Mouse (Mus musculus): Measurements from ENCODE around the gene Kmt5b. TPM values are rescaled to one million over a fixed set of nuclear protein-coding genes. Genes with fewer than 3 reads are reported as not detected.

Gene Kmt5b
- polyA plus RNA-seq, 1 experiment from 2014 or later, result 24.4 TPM

DNA sequence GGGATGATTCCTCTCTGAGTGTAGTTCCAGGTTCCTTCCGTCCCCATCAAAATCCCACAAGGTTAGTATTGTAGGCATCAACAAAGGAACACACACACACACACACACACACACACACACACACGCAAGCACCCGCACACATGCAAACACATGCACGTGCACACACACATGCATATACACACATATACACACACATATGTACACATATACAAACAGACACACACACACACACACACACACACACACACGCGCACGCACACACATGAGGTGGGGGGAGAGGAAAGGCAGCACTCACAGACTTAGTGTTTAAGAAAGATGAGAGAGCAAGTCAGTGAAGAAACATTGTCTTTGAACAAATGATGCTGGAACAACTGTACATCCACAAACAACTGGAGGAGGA is 23.9 kb upstream of the Kmt5b start:
- no peak for ATAC-seq (ENCODE audit: insufficient read depth, low FRiP score, low read depth)
- 79% methylated on average over 7 of the region's 7 CpGs for WGBS
- H3K9ac ChIP-seq, result no peak overlapping the region
- H3K27me3 ChIP-seq (replicated peaks), result no peaks in the 10 kb centered on the region
- no peaks in the 10 kb centered on the region for H3K9me3 ChIP-seq
- no peak overlapping the region for H3K27ac ChIP-seq
- no peaks in the 10 kb centered on the region for H3K36me3 ChIP-seq
- peak overlapping the region; percentile 74; the same call in 1 of the 2 replicates for H3K4me2 ChIP-seq
- no peaks in the 10 kb centered on the region; the same call in 1 of the 2 replicates for H3K4me1 ChIP-seq
- H3K4me3 ChIP-seq (replicated peaks), result no peak overlapping the region

DNA sequence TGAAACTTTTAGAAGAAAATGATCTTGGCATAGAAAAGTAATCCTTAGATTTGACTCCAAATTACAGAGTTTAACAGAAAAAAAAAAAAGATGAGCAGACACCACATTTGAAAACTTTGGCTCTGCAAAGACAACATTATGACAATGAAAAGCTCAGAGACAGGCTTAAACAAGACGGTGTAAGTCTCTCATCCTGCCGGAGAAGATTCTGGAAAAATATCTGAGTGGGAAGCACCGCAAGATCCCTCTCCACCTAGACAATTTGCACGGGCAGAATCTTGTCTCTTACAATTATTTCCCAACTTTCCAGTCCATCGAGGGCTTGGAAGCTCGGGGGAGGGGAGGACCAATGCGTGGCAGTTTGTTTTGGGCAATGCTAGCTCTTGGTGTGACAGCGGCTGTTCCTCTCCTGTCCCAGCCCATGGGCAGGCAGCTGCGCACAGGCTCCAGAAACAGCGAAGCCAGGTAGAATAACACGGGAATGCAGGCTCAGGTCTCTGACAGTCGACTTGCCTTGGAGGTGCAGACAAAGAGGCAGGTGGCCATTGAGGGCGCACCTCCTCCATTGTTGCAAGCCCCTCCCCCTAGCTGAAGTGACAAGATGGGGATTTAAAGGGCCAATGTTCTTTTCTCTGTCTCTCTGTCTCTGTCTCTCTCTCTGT is 23.2 kb upstream of the Kmt5b start:
- no peaks in the 10 kb centered on the region for H3K36me3 ChIP-seq
- H3K9me3 ChIP-seq, result no peaks in the 10 kb centered on the region
- H3K27me3 ChIP-seq (replicated peaks), result no peaks in the 10 kb centered on the region
- 0 out of 2 replicates have a peak, but pooled peaks have one; percentile 53 for ATAC-seq (ENCODE audit: insufficient read depth, low FRiP score, low read depth)
- no peaks in the 10 kb centered on the region; the same call in 1 of the 2 replicates for H3K4me1 ChIP-seq
- H3K4me2 ChIP-seq, result peak overlapping the region; percentile 74
- 4% methylated on average over 13 of the region's 13 CpGs for WGBS
- peak overlapping the region; percentile 53 for H3K4me3 ChIP-seq (replicated peaks)
- H3K9ac ChIP-seq, result peak overlapping the region; percentile 30; the same call in 1 of the 2 replicates
- H3K27ac ChIP-seq, result peak overlapping the region; percentile 46; the same call in 1 of the 2 replicates

DNA sequence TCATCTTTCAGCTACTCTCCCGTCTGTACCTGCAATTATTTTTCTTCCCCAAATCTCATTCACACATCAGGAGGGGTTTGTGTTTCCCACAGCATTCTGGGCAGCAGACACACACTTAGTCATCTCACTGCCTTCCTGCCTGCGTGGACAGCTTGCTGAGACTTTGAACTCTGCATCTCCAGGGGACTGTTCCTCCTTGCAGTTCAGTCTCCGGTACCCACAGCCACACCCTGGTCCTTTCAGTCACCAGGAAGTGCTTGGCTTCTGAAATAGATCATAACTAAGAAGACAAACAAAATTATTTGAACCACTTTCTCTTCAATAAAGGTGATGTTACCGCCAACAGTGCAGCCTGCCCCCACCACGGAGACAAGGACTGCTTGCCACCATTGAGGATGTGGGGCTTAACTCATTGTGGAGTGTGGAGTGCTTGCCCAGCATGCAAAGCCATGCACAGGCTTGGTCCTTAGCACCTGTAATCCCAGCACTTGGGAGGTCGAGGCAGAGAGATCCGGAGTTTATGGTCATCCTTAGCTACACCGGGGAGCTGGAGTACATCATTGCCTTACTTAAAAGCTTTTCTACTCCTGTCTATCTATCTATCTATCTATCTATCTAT is 14.5 kb upstream of the Kmt5b start:
- H3K4me2 ChIP-seq, result no peak overlapping the region
- no peak for ATAC-seq (ENCODE audit: insufficient read depth, low FRiP score, low read depth)
- no peaks in the 10 kb centered on the region for H3K36me3 ChIP-seq
- H3K9me3 ChIP-seq, result no peaks in the 10 kb centered on the region
- no peak overlapping the region for H3K9ac ChIP-seq
- no peaks in the 10 kb centered on the region for H3K4me1 ChIP-seq
- H3K27ac ChIP-seq, result no peak overlapping the region
- no peaks in the 10 kb centered on the region for H3K27me3 ChIP-seq (replicated peaks)
- H3K4me3 ChIP-seq (replicated peaks), result no peak overlapping the region
- WGBS, result 45% methylated on average over 8 of the region's 8 CpGs

DNA sequence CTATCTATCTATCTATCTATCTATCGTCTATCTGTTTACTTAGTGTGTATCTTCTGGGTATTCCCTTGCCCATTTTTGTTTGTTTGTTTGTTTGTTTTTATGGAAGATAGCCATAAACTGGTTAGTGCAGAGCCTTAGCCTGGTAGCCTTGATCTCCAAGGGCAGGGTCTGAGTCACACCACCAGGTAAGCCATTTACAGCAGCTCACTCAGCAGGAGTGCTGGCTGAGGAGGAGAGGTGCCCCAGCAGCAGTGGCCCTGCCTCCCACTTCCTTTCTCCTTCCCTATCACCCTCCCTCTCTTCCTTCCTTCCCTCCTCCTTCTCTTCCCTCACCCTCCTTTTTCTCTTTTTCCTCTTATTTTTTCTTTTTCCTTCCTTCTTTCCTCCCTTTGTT is 14.0 kb upstream of the Kmt5b start:
- ATAC-seq (ENCODE audit: insufficient read depth, low FRiP score, low read depth), result no peak; the same call in 1 of the 2 replicates
- Histone ChIP-seq H3K36me3 (no peaks in the 10 kb centered on the region), H3K9ac (no peak overlapping the region), H3K4me3 (replicated peaks) (no peak overlapping the region), H3K27ac (no peak overlapping the region), H3K4me2 (no peak overlapping the region), H3K9me3 (no peaks in the 10 kb centered on the region), H3K4me1 (no peaks in the 10 kb centered on the region), H3K27me3 (replicated peaks) (no peaks in the 10 kb centered on the region)
- 70% methylated on average over 1 of the region's 1 CpGs for WGBS

DNA sequence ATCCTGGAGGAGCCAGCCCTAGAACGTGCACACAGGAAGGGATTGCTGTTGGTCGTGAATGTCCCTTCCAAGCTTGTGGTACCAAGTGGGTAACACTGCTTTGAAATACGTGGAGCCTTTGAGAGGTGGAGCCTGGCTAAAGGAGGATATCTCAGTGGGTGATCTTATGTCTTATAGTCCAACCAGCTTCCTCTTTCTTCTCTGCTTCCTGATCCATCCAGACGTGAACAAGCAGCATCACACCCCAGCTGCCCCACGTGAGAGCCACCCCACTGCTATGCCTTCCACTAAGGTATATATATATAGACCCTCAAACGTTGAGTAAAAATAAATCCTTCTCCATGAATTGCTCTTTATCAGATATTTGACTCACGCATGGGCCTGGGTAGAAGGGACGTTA is 13.5 kb upstream of the Kmt5b start:
- Histone ChIP-seq H3K27ac (no peak overlapping the region), H3K4me3 (replicated peaks) (no peak overlapping the region), H3K4me1 (no peaks in the 10 kb centered on the region), H3K36me3 (no peaks in the 10 kb centered on the region), H3K27me3 (replicated peaks) (no peaks in the 10 kb centered on the region), H3K4me2 (no peak overlapping the region), H3K9me3 (no peaks in the 10 kb centered on the region), H3K9ac (no peak overlapping the region)
- no peak for ATAC-seq (ENCODE audit: insufficient read depth, low FRiP score, low read depth)
- 46% methylated on average over 8 of the region's 8 CpGs for WGBS

DNA sequence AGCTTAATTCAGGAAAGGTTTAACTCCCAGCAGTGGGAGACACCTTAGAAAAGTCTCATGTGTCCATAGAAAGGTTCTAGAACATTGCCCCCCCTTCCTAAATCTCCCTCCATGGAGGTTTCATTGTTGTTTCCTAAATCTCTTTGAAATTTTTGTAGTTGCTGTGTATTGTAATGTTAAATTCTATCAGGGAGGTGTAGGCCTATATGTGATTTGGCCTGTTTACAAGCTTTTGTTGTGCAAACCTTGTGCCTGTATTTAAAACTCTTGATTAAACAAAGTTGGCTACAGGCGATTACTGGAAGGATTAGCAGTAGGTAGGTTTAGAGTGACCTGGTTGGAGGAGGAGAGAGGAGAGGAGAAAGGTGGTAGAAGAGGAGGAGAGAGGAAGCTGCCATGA is 9.4 kb upstream of the Kmt5b start:
- H3K27ac ChIP-seq, result no peak overlapping the region
- H3K4me3 ChIP-seq (replicated peaks), result no peak overlapping the region
- no peaks in the 10 kb centered on the region for H3K27me3 ChIP-seq (replicated peaks)
- no peaks in the 10 kb centered on the region for H3K4me1 ChIP-seq
- WGBS, result 38% methylated on average over 1 of the region's 1 CpGs
- no peaks in the 10 kb centered on the region for H3K9me3 ChIP-seq
- H3K9ac ChIP-seq, result no peak overlapping the region
- no peaks in the 10 kb centered on the region for H3K36me3 ChIP-seq
- ATAC-seq (ENCODE audit: insufficient read depth, low FRiP score, low read depth), result no peak
- H3K4me2 ChIP-seq, result no peak overlapping the region

DNA sequence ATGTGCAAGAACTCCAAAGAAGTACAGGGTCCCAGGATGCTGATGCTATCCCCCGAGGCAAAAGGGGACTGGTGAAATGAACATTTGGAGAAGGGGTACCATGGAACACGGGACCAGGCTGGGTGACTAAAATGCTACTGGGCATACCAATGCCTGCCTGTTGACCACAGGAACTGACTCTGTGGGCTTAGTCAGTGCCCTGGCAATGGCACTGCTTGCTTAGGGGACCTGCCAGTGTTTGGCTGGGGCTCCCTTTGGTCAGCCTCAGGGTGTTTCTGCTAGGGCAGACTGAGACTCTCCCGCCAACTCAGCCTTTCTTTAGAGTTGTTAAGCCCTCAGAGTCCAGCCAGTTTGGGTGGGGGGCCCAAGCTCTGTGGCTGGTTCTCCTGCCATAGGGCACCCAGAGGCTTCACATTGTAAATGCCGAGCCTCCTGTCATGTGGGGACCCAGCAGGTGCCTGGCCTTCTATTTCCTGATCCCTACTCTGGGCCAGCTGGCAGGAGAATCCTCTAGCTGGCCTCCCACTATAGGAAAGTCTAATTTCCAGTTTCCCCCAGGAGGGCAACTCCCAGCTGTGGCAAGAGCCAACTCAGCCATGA is 1.9 kb upstream of the Kmt5b start:
- ATAC-seq (ENCODE audit: insufficient read depth, low FRiP score, low read depth), result no peak
- 75% methylated on average over 4 of the region's 4 CpGs for WGBS
- no peak overlapping the region for H3K4me3 ChIP-seq (replicated peaks)

DNA sequence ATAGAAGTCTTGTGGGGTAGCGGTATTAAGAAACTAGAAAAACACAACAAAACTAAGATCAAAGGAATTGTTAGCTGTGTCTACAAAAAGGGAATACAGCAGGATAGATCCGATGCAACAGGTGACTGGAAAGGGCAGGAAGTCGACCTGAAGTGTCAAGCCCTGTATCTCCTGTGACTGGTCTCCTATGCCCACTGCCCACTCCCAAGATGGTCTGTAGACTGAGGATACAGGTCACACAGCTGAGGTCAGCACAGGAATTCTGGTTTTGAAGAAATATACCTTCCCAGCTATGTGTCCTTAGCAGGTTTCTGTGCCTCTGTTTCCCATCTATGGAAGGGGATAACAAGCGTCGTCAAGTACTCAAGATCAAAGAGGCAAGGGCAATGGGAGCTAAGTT is 843 bp upstream of the Kmt5b start:
- Histone ChIP-seq H3K4me1 (peaks cover 11% of the 10 kb centered on the region), H3K9me3 (no peaks in the 10 kb centered on the region), H3K27ac (no peak overlapping the region), H3K4me3 (replicated peaks) (no peak overlapping the region), H3K36me3 (no peaks in the 10 kb centered on the region), H3K9ac (no peak overlapping the region), H3K4me2 (peak overlapping the region; percentile 93; the same call in 1 of the 2 replicates), H3K27me3 (replicated peaks) (no peaks in the 10 kb centered on the region)
- 84% methylated on average over 5 of the region's 5 CpGs for WGBS
- no peak for ATAC-seq (ENCODE audit: insufficient read depth, low FRiP score, low read depth)

More for the DNA sequence above, 1.9 kb upstream of the Kmt5b start:
- Histone ChIP-seq H3K4me1 (peaks cover 11% of the 10 kb centered on the region), H3K36me3 (no peaks in the 10 kb centered on the region), H3K27ac (no peak overlapping the region), H3K4me2 (no peak overlapping the region), H3K9me3 (no peaks in the 10 kb centered on the region), H3K9ac (no peak overlapping the region), H3K27me3 (replicated peaks) (no peaks in the 10 kb centered on the region)

DNA sequence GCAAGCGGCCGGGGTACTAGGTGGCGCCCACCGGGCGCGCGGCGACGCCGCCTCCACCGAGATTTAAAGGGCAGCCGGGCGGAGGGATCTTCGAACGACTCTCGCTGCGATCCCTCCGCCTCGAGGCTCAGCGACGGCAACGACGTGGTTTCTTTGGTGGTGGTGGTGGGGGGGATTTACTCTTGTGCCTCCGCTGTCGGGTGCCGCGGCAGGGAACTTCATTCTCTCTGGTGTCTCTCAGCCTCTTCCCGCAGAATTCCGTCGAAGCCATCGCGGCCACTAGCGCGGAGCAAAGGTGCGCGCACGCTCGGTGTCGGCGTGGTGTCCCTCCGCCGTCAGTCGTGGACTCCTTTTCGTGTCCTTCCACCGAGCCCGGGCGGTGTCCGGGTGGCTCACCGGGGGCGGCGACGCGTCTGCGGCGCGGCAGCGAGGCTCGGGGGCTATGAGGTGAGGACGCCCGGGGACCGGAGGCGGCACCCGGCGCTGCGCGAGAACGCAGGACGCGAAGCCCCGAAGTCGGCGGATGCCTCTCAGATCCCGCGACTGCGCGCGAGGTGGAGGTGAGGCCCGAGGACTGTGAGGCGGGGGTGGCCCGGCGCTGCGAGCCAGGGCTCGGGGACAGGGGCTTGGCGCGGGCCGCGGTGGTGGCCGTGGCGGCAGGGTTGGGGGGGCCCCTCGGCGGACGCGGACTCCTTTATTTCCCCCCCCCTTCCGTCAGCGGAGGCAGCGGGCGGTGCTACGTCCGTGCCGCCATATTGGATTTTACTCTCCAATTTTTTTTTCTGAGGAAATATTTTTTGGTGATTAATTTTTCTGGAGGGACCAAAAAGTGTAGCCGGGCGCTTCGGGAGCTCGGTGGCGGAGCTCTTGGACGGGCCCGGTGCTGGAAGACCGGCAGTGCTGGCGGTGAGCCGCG is 818 bp downstream of the Kmt5b start:
- Histone ChIP-seq H3K4me2 (peak overlapping the region; percentile 93), H3K9ac (peak overlapping the region; percentile 100), H3K4me1 (peaks cover 11% of the 10 kb centered on the region), H3K27me3 (replicated peaks) (no peaks in the 10 kb centered on the region), H3K36me3 (no peaks in the 10 kb centered on the region), H3K27ac (peak overlapping the region; percentile 100), H3K9me3 (no peaks in the 10 kb centered on the region), H3K4me3 (replicated peaks) (peak overlapping the region; percentile 96)
- under 1% methylated on average over 111 of the region's 111 CpGs for WGBS
- peak; percentile 51 for ATAC-seq (ENCODE audit: insufficient read depth, low FRiP score, low read depth)

DNA sequence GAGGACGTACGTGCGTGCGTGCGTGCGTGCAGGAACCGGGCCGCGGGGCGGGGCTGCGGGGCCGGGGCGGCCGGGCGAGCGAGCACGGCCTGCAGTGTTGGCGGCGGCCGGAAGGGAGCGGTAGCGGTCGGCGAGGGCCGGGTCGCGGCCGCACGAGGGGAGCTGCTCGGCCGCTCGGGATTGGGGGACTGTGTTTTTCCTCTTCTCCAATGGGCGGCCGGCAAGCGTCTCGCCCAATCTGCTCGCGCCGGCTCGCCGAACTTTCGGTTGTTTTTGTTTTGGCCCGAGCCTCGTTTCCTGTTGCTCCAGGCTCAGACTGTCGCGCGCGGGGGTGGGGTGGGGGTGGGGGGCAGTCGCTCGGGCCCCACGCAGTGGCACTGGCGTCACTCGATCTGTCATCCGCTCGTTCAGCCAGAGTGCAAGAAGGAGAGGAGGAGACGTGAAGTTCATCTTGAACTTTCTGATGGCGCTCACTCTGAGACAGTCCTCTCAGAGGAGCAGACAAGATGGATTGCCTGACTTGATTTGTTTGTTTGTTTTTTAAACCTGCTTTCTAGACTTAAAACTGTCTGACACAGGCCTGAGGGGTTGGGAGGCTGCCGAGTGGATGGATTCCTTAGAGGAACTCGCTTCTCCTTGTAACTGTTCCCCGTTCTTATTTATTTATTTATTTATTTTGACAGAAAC is 1.6 kb downstream of the Kmt5b start:
- H3K36me3 ChIP-seq, result no peaks in the 10 kb centered on the region
- H3K4me2 ChIP-seq, result peak overlapping the region; percentile 93
- H3K9ac ChIP-seq, result peak overlapping the region; percentile 100
- peak overlapping the region; percentile 100 for H3K27ac ChIP-seq
- H3K4me3 ChIP-seq (replicated peaks), result peak overlapping the region; percentile 96
- peak; percentile 93 for ATAC-seq (ENCODE audit: insufficient read depth, low FRiP score, low read depth)
- peaks cover 11% of the 10 kb centered on the region for H3K4me1 ChIP-seq
- H3K27me3 ChIP-seq (replicated peaks), result no peaks in the 10 kb centered on the region
- WGBS, result under 1% methylated on average over 52 of the region's 60 CpGs
- H3K9me3 ChIP-seq, result no peaks in the 10 kb centered on the region

DNA sequence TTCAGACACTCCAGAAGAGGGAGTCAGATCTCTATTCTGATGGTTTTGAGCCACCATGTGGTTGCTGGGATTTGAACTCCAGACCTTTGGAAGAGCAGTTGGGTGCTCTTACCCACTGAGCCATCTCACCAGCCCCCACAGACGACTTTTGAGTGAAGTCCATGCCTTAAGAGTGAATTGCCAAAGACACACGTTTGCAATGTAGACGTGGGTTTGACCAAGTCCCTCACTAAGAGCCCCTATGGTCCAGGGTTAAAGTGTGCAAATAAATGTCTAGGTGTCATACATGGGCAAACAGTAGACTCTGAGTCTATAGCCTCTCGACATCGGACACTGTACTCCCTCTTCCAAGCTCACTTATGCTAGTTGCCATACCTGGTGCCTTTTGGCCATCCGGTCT is 2.3 kb downstream of the Kmt5b start:
- Histone ChIP-seq H3K36me3 (no peaks in the 10 kb centered on the region), H3K9me3 (no peaks in the 10 kb centered on the region), H3K4me2 (peak overlapping the region; percentile 93), H3K9ac (no peak overlapping the region), H3K4me1 (peaks cover 11% of the 10 kb centered on the region), H3K27me3 (replicated peaks) (no peaks in the 10 kb centered on the region), H3K4me3 (replicated peaks) (peak overlapping the region; percentile 96), H3K27ac (no peak overlapping the region)
- WGBS, result 81% methylated on average over 6 of the region's 6 CpGs
- no peak for ATAC-seq (ENCODE audit: insufficient read depth, low FRiP score, low read depth)
